Mouse (Mus musculus): ENCODE measurements around the gene Adk. TPM values are rescaled to one million over a fixed set of nuclear protein-coding genes. Genes with fewer than 3 reads are reported as not detected.

The Adk gene
- polyA plus RNA-seq, 1 experiment from 2014 or later, result 197 TPM

DNA sequence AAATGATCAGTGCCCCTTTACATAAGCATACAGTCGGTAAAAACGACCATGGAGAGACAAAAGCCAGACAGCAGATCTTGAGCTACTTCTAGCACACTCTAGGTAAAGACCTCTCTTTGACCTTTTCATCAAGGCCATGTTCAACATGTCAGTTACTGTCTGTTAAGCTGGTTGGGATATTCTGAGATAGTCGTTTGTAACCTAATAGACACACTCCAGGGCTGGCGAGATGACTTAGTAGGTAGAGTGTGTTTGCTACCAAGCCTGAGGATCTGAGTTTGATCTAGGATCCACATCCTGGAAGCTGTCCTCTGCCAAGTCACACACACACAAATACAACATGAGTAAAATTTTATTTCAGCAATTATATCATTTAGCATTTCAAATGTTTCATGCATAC, 12.8 kb upstream of the Adk start:
- H3K9me3 ChIP-seq (replicated peaks), result no peaks in the 10 kb centered on the region
- 0 out of 2 replicates have a peak, but pooled peaks cover 4% of the 10 kb centered on the region for H3K4me1 ChIP-seq (replicated peaks)
- no peaks in the 10 kb centered on the region for H3K27me3 ChIP-seq
- no peak overlapping the region for H3K9ac ChIP-seq
- no peak overlapping the region for H3K4me3 ChIP-seq (replicated peaks)
- 74% methylated on average over 4 of the region's 4 CpGs for WGBS (ENCODE audit: insufficient replicate concordance)
- peaks cover 53% of the 10 kb centered on the region for H3K36me3 ChIP-seq (replicated peaks)
- peak overlapping the region; percentile 48 for H3K27ac ChIP-seq (replicated peaks)
- no peak for ATAC-seq (ENCODE audit: insufficient read depth)
- H3K4me2 ChIP-seq, result no peak overlapping the region

DNA sequence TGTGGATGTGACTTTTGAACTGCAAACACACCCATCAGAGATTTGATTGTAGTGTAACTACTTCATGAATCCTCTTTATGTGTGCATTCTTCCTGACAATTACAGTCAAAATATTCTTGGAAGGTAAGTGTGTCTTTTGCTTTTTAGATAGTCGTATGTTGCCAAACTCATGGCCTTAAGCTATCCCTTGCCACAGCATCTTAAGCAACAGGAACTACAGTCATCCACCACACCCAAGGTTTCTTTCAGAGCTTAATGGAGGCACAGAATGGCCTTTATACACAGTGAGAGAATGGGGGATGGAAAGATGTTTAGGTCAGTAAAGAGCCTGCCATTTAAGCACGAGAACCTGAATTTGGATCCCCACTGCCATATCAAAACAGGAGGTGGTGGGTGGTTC, 4.5 kb upstream of the Adk start:
- no peak overlapping the region for H3K9ac ChIP-seq
- 0 out of 2 replicates have a peak overlapping the region, but pooled peaks have one; percentile 30 for H3K27ac ChIP-seq (replicated peaks)
- H3K27me3 ChIP-seq, result no peaks in the 10 kb centered on the region
- no peaks in the 10 kb centered on the region; the same call in 1 of the 2 replicates for H3K9me3 ChIP-seq (replicated peaks)
- ATAC-seq (ENCODE audit: insufficient read depth), result no peak
- no peak overlapping the region for H3K4me3 ChIP-seq (replicated peaks)
- H3K4me1 ChIP-seq (replicated peaks), result peaks cover 20% of the 10 kb centered on the region
- H3K4me2 ChIP-seq, result 0 out of 2 replicates have a peak overlapping the region, but pooled peaks have one; percentile 4
- 60% methylated on average over 2 of the region's 2 CpGs for WGBS (ENCODE audit: insufficient replicate concordance)
- H3K36me3 ChIP-seq (replicated peaks), result peaks cover 10% of the 10 kb centered on the region; the same call in 1 of the 2 replicates

DNA sequence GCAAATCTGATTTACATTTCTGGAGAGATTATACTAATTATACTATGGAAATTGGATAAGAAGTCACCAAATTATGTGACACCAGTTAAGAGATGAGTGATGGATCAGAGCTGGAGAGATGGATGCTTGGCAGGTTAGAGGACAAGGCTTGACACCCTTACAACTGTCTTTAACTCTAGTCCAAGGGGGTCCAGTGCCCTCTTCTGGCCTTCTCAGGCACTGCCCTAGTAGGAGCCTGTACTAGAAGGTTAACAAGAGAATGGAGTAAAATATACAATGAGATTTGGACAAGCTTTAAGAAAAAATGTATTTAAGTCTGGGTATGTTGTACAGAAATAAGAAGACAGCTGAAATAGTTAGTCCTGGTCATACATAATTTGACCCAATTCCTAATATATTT, 3.5 kb upstream of the Adk start:
- no peak overlapping the region for H3K27ac ChIP-seq (replicated peaks)
- peaks cover 10% of the 10 kb centered on the region; the same call in 1 of the 2 replicates for H3K36me3 ChIP-seq (replicated peaks)
- H3K4me1 ChIP-seq (replicated peaks), result peaks cover 30% of the 10 kb centered on the region
- no peaks in the 10 kb centered on the region; the same call in 1 of the 2 replicates for H3K9me3 ChIP-seq (replicated peaks)
- no peak overlapping the region for H3K4me3 ChIP-seq (replicated peaks)
- ATAC-seq (ENCODE audit: insufficient read depth), result no peak
- no peak overlapping the region for H3K4me2 ChIP-seq
- H3K27me3 ChIP-seq, result no peaks in the 10 kb centered on the region
- H3K9ac ChIP-seq, result no peak overlapping the region

DNA sequence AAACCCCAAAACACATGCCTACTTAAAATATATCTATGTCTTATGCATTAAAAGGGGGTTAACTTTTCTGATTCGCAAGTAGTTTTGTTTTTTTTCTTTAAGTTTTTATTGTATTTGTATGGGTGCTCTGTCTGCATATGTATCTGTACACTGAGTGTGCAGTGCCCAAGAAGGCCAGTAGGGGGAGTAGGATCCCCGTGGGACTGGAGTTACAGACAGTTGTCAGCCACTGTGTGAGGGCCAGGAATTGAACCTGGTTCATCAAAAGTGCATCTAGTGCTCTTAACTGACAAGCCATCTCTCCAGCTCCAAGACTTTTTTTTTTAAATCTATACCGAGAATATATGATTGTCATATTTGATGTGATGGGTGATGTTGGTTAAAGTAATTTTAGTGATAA, 1.6 kb upstream of the Adk start:
- ATAC-seq (ENCODE audit: insufficient read depth), result no peak
- Histone ChIP-seq H3K4me3 (replicated peaks) (peak overlapping the region; percentile 79), H3K36me3 (replicated peaks) (0 out of 2 replicates have a peak, but pooled peaks cover 2% of the 10 kb centered on the region), H3K4me1 (replicated peaks) (peaks cover 30% of the 10 kb centered on the region), H3K27me3 (no peaks in the 10 kb centered on the region), H3K4me2 (peak overlapping the region; percentile 99), H3K9ac (no peak overlapping the region), H3K27ac (replicated peaks) (0 out of 2 replicates have a peak overlapping the region, but pooled peaks have one; percentile 90), H3K9me3 (replicated peaks) (no peaks in the 10 kb centered on the region; the same call in 1 of the 2 replicates)
- 58% methylated on average over 3 of the region's 3 CpGs for WGBS (ENCODE audit: insufficient replicate concordance)

DNA sequence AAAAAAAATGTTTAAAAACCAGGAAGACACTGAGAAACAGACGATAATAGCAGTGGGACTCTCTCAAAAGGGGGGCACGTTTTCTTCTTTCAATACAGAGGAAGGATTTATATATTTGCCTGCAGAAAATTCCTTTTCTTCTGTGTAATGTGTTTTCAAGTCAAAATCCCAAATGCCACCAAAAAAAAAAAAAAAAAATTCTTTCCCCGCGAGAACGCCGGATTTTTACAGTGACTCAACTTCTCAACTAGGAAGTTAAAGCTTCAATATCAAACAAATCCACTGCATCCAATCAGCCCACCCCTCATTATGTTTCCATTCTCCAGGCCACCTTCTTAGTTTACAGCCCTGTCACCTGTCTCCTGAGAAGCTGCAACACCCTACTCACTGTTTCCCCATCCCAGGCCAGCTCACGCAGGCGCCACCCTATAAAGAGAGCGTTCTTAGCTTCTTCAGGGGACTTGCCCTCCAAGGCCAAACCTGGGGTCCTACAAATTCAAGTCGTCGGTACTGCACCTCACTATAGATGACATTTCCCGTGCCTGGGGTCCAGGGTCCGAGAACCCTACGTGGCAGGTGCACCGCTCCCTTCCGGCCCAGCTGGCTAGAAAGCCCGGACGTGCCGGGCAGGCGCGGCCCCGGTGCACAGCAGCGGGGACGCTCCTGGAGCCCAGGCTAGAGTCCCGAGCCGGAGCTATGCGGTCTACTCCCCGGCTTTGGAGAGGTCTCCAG, 828 bp upstream of the Adk start:
- H3K27ac ChIP-seq (replicated peaks), result peak overlapping the region; percentile 90
- no peaks in the 10 kb centered on the region; the same call in 1 of the 2 replicates for H3K9me3 ChIP-seq (replicated peaks)
- H3K4me3 ChIP-seq (replicated peaks), result peak overlapping the region; percentile 79
- no peaks in the 10 kb centered on the region for H3K36me3 ChIP-seq (replicated peaks)
- H3K9ac ChIP-seq, result peak overlapping the region; percentile 86
- H3K4me1 ChIP-seq (replicated peaks), result peaks cover 30% of the 10 kb centered on the region
- H3K27me3 ChIP-seq, result no peaks in the 10 kb centered on the region
- H3K4me2 ChIP-seq, result peak overlapping the region; percentile 99
- peak; percentile 14 for ATAC-seq (ENCODE audit: insufficient read depth)
- WGBS (ENCODE audit: insufficient replicate concordance), result 6% methylated on average over 28 of the region's 28 CpGs

DNA sequence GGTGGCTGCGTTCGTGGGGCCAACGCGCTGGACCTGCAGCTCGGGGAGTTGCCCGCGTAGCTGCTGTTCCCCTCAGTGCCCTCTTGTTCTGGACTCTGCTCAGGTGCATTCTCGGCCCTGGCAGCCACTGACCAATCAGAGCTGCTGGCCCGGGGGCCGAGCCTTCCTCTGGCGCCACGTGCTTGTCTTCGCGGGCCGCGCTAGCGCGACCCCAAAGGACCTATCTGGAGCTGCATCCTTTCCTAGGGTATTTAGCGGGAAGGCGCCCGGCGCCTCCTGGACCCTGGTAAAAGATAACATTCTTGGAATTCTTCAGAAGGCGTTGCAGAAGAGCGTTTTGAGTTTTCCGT, 382 bp downstream of the Adk start:
- H3K27me3 ChIP-seq, result no peaks in the 10 kb centered on the region
- peak overlapping the region; percentile 79 for H3K4me3 ChIP-seq (replicated peaks)
- H3K9me3 ChIP-seq (replicated peaks), result no peaks in the 10 kb centered on the region; the same call in 1 of the 2 replicates
- peak overlapping the region; percentile 86 for H3K9ac ChIP-seq
- H3K27ac ChIP-seq (replicated peaks), result peak overlapping the region; percentile 90
- WGBS (ENCODE audit: insufficient replicate concordance), result 0% methylated on average over 25 of the region's 25 CpGs
- H3K4me2 ChIP-seq, result peak overlapping the region; percentile 99
- no peaks in the 10 kb centered on the region for H3K36me3 ChIP-seq (replicated peaks)
- peaks cover 28% of the 10 kb centered on the region for H3K4me1 ChIP-seq (replicated peaks)
- peak; percentile 60 for ATAC-seq (ENCODE audit: insufficient read depth)

DNA sequence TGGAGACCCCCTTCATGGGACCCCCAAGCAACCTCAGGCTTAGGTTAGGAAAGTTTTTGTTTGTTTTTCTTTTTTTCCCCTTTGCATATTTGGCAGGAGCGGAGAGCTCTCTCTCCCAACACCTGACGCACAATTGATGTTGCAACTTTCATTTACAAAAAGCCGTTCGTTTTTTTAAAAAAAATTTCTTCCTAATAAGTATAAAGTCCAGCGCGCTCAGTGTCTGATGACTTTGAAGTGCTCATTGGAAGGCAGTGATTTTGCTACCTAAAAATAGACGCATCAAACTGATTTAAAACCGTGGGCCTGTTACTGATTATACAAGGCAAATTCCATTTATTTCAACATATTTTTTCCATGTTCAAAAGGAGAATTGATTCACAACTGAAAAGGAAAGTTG, 777 bp downstream of the Adk start:
- 11% methylated on average over 8 of the region's 8 CpGs for WGBS (ENCODE audit: insufficient replicate concordance)
- H3K9ac ChIP-seq, result peak overlapping the region; percentile 86
- H3K27me3 ChIP-seq, result no peaks in the 10 kb centered on the region
- peak overlapping the region; percentile 90 for H3K27ac ChIP-seq (replicated peaks)
- no peak for ATAC-seq (ENCODE audit: insufficient read depth)
- no peaks in the 10 kb centered on the region for H3K36me3 ChIP-seq (replicated peaks)
- peaks cover 24% of the 10 kb centered on the region for H3K4me1 ChIP-seq (replicated peaks)
- H3K4me3 ChIP-seq (replicated peaks), result peak overlapping the region; percentile 79
- H3K4me2 ChIP-seq, result peak overlapping the region; percentile 99
- H3K9me3 ChIP-seq (replicated peaks), result no peaks in the 10 kb centered on the region; the same call in 1 of the 2 replicates

DNA sequence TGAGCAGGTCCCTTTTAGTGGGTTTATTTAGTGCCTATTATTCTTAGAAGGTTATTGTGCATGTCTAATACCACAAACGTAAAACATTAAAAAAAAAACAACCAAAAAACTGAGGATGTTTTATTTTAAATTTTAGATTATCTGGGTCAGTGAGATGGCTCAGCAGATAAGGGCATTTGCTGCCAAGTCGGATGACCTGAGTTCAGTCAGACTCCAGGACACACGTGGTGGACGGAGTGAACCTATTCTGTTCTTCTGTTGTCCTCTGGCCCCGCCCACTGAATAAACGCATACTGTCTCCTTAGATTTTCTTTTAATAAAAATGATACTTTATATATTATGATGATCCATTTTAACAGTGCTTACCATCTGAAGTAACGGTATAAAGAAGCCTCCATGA, 1.2 kb downstream of the Adk start:
- Histone ChIP-seq H3K4me2 (peak overlapping the region; percentile 99), H3K4me3 (replicated peaks) (peak overlapping the region; percentile 79), H3K9ac (no peak overlapping the region), H3K4me1 (replicated peaks) (peaks cover 23% of the 10 kb centered on the region), H3K27me3 (no peaks in the 10 kb centered on the region), H3K27ac (replicated peaks) (0 out of 2 replicates have a peak overlapping the region, but pooled peaks have one; percentile 90), H3K36me3 (replicated peaks) (no peaks in the 10 kb centered on the region), H3K9me3 (replicated peaks) (no peaks in the 10 kb centered on the region; the same call in 1 of the 2 replicates)
- ATAC-seq (ENCODE audit: insufficient read depth), result no peak
- WGBS (ENCODE audit: insufficient replicate concordance), result 55% methylated on average over 7 of the region's 7 CpGs

DNA sequence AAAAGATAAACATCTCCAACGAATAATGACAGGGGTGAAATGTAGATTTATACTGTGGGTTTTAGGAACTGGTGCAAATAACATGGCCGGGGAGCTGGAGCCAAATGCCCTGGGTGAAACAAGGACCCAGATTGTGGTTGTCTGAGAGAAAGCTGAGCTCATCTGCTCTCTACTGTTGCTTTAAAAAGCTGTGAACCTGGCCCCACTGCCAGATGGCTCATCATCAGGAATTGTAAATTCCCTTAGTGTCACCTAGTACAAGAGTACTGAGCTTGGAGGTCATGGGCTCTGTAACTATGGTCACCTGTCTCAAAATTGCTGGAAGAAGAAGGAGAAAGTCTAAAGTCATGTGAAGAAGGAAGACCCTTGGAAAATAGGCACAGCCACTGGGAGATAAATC, 6.6 kb downstream of the Adk start:
- Histone ChIP-seq H3K9ac (no peak overlapping the region), H3K36me3 (replicated peaks) (no peaks in the 10 kb centered on the region), H3K4me2 (no peak overlapping the region), H3K4me1 (replicated peaks) (peaks cover 18% of the 10 kb centered on the region), H3K27me3 (no peaks in the 10 kb centered on the region), H3K4me3 (replicated peaks) (no peak overlapping the region), H3K27ac (replicated peaks) (no peak overlapping the region), H3K9me3 (replicated peaks) (no peaks in the 10 kb centered on the region)
- WGBS (ENCODE audit: insufficient replicate concordance), result 61% methylated on average over 2 of the region's 2 CpGs
- no peak for ATAC-seq (ENCODE audit: insufficient read depth)

DNA sequence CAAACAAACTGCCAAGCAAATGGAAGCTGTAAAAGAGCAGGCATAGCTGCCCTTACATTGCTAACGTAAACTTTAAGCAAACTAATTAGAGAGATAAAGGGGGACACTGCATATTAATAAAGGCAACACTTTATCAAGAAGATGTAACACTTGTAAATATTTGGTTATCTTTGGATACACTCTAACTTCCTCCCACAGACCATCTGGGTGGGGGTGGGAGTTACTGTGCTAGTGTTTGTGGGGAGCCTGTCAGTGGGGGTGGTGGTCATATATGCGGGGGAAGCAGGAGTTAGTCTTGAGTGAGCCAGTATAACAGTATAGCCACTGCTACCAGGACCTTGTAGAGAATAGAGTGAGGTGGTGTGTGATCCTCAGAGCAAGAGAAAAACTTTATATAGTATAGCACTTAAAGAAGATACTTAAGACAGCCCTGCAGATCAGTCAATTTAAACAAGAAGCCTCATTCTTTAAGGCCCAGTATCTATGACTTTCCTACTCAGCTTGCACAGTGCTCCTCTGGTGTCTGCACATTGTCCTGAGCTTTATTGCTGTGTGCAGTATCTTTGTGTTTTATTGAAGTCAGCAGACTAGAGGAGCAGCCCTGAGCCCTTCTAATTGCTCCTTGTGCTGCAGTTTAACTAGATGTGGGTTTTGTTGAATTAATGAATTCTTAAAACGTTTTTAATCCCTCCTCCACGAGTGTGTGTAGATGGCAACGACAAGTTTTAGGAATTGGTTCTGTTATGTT, 10.6 kb downstream of the Adk start:
- Histone ChIP-seq H3K36me3 (replicated peaks) (no peaks in the 10 kb centered on the region), H3K27ac (replicated peaks) (0 out of 2 replicates have a peak overlapping the region, but pooled peaks have one; percentile 9), H3K4me2 (no peak overlapping the region), H3K9me3 (replicated peaks) (no peaks in the 10 kb centered on the region), H3K4me3 (replicated peaks) (no peak overlapping the region), H3K27me3 (no peaks in the 10 kb centered on the region), H3K4me1 (replicated peaks) (peaks cover 32% of the 10 kb centered on the region), H3K9ac (no peak overlapping the region)
- no peak; the same call in 1 of the 2 replicates for ATAC-seq (ENCODE audit: insufficient read depth)
- 40% methylated on average over 5 of the region's 5 CpGs for WGBS (ENCODE audit: insufficient replicate concordance)

DNA sequence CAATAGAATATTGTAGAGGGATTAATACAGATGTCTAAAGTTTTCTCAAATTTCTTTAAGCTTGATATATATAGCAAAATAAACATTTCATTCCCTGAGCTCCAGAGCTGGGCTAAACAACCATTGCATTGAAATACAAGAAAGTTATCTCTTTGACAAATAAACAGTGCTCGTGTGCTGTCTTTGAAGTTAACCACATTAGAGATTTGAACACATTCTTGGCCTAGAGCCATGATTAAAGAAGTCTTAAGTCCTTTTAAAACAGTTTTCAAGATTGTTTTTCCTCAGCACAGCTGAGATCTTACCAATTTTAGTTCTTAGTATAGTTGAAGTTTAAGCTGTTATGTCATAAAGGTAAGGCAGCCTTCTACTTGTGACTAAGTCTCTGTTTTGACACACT, 11.9 kb downstream of the Adk start:
- Histone ChIP-seq H3K27me3 (no peaks in the 10 kb centered on the region), H3K36me3 (replicated peaks) (no peaks in the 10 kb centered on the region), H3K9ac (no peak overlapping the region), H3K4me3 (replicated peaks) (no peak overlapping the region), H3K9me3 (replicated peaks) (no peaks in the 10 kb centered on the region), H3K27ac (replicated peaks) (no peak overlapping the region), H3K4me1 (replicated peaks) (peaks cover 28% of the 10 kb centered on the region), H3K4me2 (no peak overlapping the region)
- no peak for ATAC-seq (ENCODE audit: insufficient read depth)
- 10% methylated on average over 1 of the region's 1 CpGs for WGBS (ENCODE audit: insufficient replicate concordance)
